In the genomic region with DNA sequence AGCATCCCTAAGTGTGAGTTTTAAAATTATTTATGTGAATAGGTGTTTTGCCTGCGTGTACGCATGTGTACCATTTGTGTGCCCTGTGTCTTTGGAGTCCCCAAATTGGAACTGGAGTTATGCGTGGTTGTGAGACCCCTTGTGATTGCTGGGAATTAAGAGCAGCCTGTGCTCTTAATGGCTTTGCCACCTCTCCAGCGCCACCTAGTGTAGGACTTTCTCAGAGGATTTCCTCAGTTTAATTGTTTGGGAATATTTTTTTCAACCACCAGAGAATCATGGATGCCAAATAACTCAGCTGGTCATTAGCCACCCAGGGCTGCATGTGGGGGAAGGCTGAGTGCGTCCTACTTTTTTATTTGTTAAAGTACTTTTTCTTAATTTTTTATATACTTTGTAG, we compare ENCODE assay signal across 10 mouse cellular contexts.
DNase-seq lines count a peak whose midpoint lies in the region; ATAC-seq and TF ChIP-seq lines count a peak whose summit lies in the region.
"Had no signal": no experiment of that assay in that cellular context is flagged by ENCODE, and none has a peak within 500 bp of the region (broad histone marks: within the 10 kb centered on the region; RNA-seq: fewer than 3 reads in every experiment).

No protein-coding gene starts in this region.

- in situ Hi-C loops in CH12.LX (cut with MboI; ENCODE audit: low pct_ligation_motif_present, low pct_unique_long_range_greater_than_20kb, low sequenced_read_pairs), result loop anchor here (10.0 kb wide), 1 partner anchor 69 kb away; no protein-coding TSS in a partner anchor

- peak; percentile 89 for TF ChIP-seq RAD21 in CH12.LX (IDR thresholded peaks at IDR 0.05; ENCODE audit: low read depth, low read length)

- no peak for TF ChIP-seq EP300 in CH12.LX (IDR thresholded peaks at IDR 0.05; ENCODE audit: low read length)

- TF ChIP-seq POLR2A in CH12.LX (IDR thresholded peaks at IDR 0.05; ENCODE audit: low read depth, low read length), result no peak

- peaks cover 3% of the 10 kb centered on the region for H3K9me3 ChIP-seq in CH12.LX (replicated peaks; ENCODE audit: low read length)
- H3K9me3 ChIP-seq: lung, embryonic 15.5 days had no signal

- no peaks in the 10 kb centered on the region for H3K27me3 ChIP-seq in CH12.LX (replicated peaks)
- H3K27me3 ChIP-seq: lung, embryonic 15.5 days had no signal

- H3K36me3 ChIP-seq in CH12.LX (replicated peaks in 1 of 2; ENCODE audit: control insufficient read depth in 1 of 2, insufficient read depth in 1 of 2, low read length in 1 of 2), result no peaks in the 10 kb centered on the region
- H3K36me3 ChIP-seq: lung, embryonic 15.5 days had no signal

- no peaks in the 10 kb centered on the region for H3K79me2 ChIP-seq in CH12.LX (replicated peaks; ENCODE audit: control insufficient read depth, extremely low read depth, insufficient read depth, poor library complexity, severe bottlenecking)

- H3K9ac ChIP-seq in CH12.LX (ENCODE audit: insufficient read depth, low read depth), result no peak overlapping the region
- H3K9ac ChIP-seq: lung, embryonic 15.5 days had no signal

- ATAC-seq in frontal cortex, adult (ENCODE audit: low TSS enrichment), result no peak

- H3K4me1 ChIP-seq in CH12.LX (ENCODE audit: control insufficient read depth in 1 of 2, insufficient read depth in 2 of 2), result peaks cover 2 to 11% of the 10 kb centered on the region in 2 experiments; a peak in 1 of 4 replicates

- H3K4me2 ChIP-seq in CH12.LX (ENCODE audit: insufficient read depth, low read depth, poor library complexity, severe bottlenecking), result no peak overlapping the region
- H3K4me2 ChIP-seq: lung, embryonic 15.5 days had no signal

- H3K4me3 ChIP-seq in CH12.LX (replicated peaks in 1 of 3; ENCODE audit: low read depth in 2 of 3, low read length in 2 of 3, poor library complexity in 1 of 3), result no peak overlapping the region
- H3K4me3 ChIP-seq: erythroblast, embryonic 14.5 days; lung, embryonic 15.5 days had no signal

- peak; percentile 68 to 98 for TF ChIP-seq CTCF in CH12.LX (conservative IDR thresholded peaks at IDR 0.05 in 1 of 2, IDR thresholded peaks at IDR 0.05 in 1 of 2; ENCODE audit: low read depth in 2 of 2, low read length in 2 of 2)

- peak; percentile 62 for DNase-seq in kidney, adult 9 months
- DNase-seq in kidney, adult 11 months, result no peak
- peak; percentile 65 for DNase-seq in CH12.LX (ENCODE audit: extremely low read depth)
- DNase-seq in adrenal gland, adult 18-20 months (ENCODE audit: low spot score in 2 of 2), result peak; percentile 42 to 57
- peak; percentile 81 for DNase-seq in embryo, embryonic 10 days (ENCODE audit: low spot score)
- peak; percentile 23 to 87 for DNase-seq in layer of hippocampus, adult 18-20 months (ENCODE audit: low spot score in 2 of 2)
- DNase-seq in mesoderm, embryonic 11.5 days (ENCODE audit: low read depth, low spot score), result peak; percentile 76

- dilution Hi-C loops in CH12.LX (cut with MboI; ENCODE audit: extremely low pct_ligation_motif_present, extremely low pct_unique_long_range_greater_than_20kb, low sequenced_read_pairs), result no loop called here

- no peak overlapping the region for H3K27ac ChIP-seq in CH12.LX (ENCODE audit: insufficient read depth, low read depth)
- H3K27ac ChIP-seq: lung, embryonic 15.5 days had no signal

TF ChIP-seq in CH12.LX, 34 proteins besides CTCF, POLR2A, EP300 and RAD21:
- TF ChIP-seq ZNF384 (IDR thresholded peaks at IDR 0.05; ENCODE audit: low read depth, low read length), result peak; percentile 67; the same call in 1 of the 2 replicates
- peak; percentile 46; the same call in 1 of the 2 replicates for TF ChIP-seq NELFE (IDR thresholded peaks at IDR 0.05; ENCODE audit: low read depth, low read length)
- no peak for TF ChIP-seq USF1 (IDR thresholded peaks at IDR 0.05; ENCODE audit: low read depth, low read length)
- TF ChIP-seq SMC3 (IDR thresholded peaks at IDR 0.05; ENCODE audit: low read depth, low read length), result peak; percentile 98
- TF ChIP-seq RCOR1 (conservative IDR thresholded peaks at IDR 0.05; ENCODE audit: low read depth, low read length), result no peak
- no peak for TF ChIP-seq NRF1 (IDR thresholded peaks at IDR 0.05; ENCODE audit: low read depth, low read length)
- no peak for TF ChIP-seq POLR2AphosphoS2 (IDR thresholded peaks at IDR 0.05; ENCODE audit: low read depth, low read length)
- TF ChIP-seq KAT2A (IDR thresholded peaks at IDR 0.05; ENCODE audit: insufficient replicate concordance, low read length), result no peak
- TF ChIP-seq ZKSCAN1 (IDR thresholded peaks at IDR 0.05; ENCODE audit: borderline replicate concordance, low read depth, low read length), result no peak
- TF ChIP-seq TCF12 (IDR thresholded peaks at IDR 0.05; ENCODE audit: low read depth, low read length), result no peak
- no peak for TF ChIP-seq JUND (conservative IDR thresholded peaks at IDR 0.05; ENCODE audit: low read depth, low read length)
- peak; percentile 83 for TF ChIP-seq ZC3H11A (IDR thresholded peaks at IDR 0.05; ENCODE audit: low read depth, low read length)
- TF ChIP-seq MXI1 (IDR thresholded peaks at IDR 0.05; ENCODE audit: low read depth, low read length), result no peak
- no peak for TF ChIP-seq MEF2A (IDR thresholded peaks at IDR 0.05; ENCODE audit: borderline replicate concordance, low read depth, low read length)
- TF ChIP-seq JUN (IDR thresholded peaks at IDR 0.05; ENCODE audit: insufficient read depth, low read depth, low read length), result no peak
- no peak for TF ChIP-seq ZMIZ1 (IDR thresholded peaks at IDR 0.05; ENCODE audit: low read depth, low read length)
